Mouse (Mus musculus) lung, embryonic 16.5 days (tissue): Measurements from ENCODE around the gene Emilin3. TPM values are rescaled to one million over a fixed set of nuclear protein-coding genes. Genes with fewer than 3 reads are reported as not detected.
A peak's percentile ranks its signal among the peaks of the same experiment; 100 is the strongest.

Experiments
- ATAC-seq: fragments of 200-750 bp; cut with Nextera tagmentation; 2 replicates; pipeline ENCODE4 v1.8.0; 2017; ENCODE audit warnings: low read depth, mild to moderate bottlenecking, moderate library complexity
- H3K27ac ChIP-seq: fragments of 300-500 bp; sonication (generic); 2 replicates; pipeline ENCODE4 v1.5.1; 2014; ENCODE audit warnings: mild to moderate bottlenecking, control low read depth, low read length
- H3K27me3 ChIP-seq: fragments of 300-500 bp; sonication (generic); 2 replicates; pipeline ENCODE4 v1.6.1; 2014; ENCODE audit warnings: low read depth, low read length, mixed read lengths; ENCODE audit not compliant: control insufficient read depth, insufficient read depth
- H3K36me3 ChIP-seq: fragments of 300-500 bp; sonication (generic); 2 replicates; pipeline ENCODE4 v1.6.1; 2014; ENCODE audit warnings: low read length; ENCODE audit not compliant: control insufficient read depth, insufficient read depth
- H3K4me1 ChIP-seq: fragments of 300-500 bp; sonication (generic); replicated peaks from 2 replicates; pipeline ENCODE4 v1.6.1; 2014; ENCODE audit warnings: low read length, mixed read lengths; ENCODE audit not compliant: control insufficient read depth, insufficient read depth
- H3K4me2 ChIP-seq: fragments of 300-500 bp; sonication (generic); 2 replicates; pipeline ENCODE4 v1.6.1; 2014; ENCODE audit warnings: low read depth, low read length, control low read depth
- H3K4me3 ChIP-seq: fragments of 300-500 bp; sonication (generic); 2 replicates; pipeline ENCODE4 v1.5.1; 2014; ENCODE audit warnings: mild to moderate bottlenecking, low read length, control low read depth
- H3K9ac ChIP-seq: fragments of 300-500 bp; sonication (generic); 2 replicates; pipeline ENCODE4 v1.6.1; 2014; ENCODE audit warnings: low read length, control low read depth
- H3K9me3 ChIP-seq: fragments of 300-500 bp; sonication (generic); 2 replicates; pipeline ENCODE4 v1.6.1; 2016; ENCODE audit warnings: low read length; ENCODE audit not compliant: control insufficient read depth
- WGBS: fragments of 180-500 bp; shearing (Covaris S2); extraction: QIAGEN DNeasy Blood & Tissue Kit; methylation state at CpG from one replicate; pipeline ENCODE4 v1.1.7; 2014; 5-methylcytosine and 5-hydroxymethylcytosine counted together
- polyA plus RNA-seq: library from polyadenylated mRNA; unstranded; fragments of >200 nt; fragmentation: Nextera tagmentation; extraction: Ambion mirVana; gene quantifications from 2 replicates; pipeline ENCODE4 v1.2.1, GENCODE M21; 2015

Gene Emilin3
- polyA plus RNA-seq, 1 experiment from 2014 or later, result 8.2 TPM

GRCm38 (mm10) chr2:160884830-160885229, 27.3 kb downstream of the Emilin3 start:
- H3K27ac ChIP-seq, result no peak overlapping the region
- no peak overlapping the region for H3K4me2 ChIP-seq
- peaks cover 9% of the 10 kb centered on the region for H3K4me1 ChIP-seq
- H3K9ac ChIP-seq, result no peak overlapping the region
- H3K9me3 ChIP-seq, result no peaks in the 10 kb centered on the region
- ATAC-seq, result no peak
- H3K27me3 ChIP-seq, result no peaks in the 10 kb centered on the region
- 22% methylated on average over 2 of the region's 2 CpGs for WGBS
- H3K4me3 ChIP-seq, result no peak overlapping the region
- H3K36me3 ChIP-seq, result no peaks in the 10 kb centered on the region

GRCm38 (mm10) chr2:160883912-160884311, 28.2 kb downstream of the Emilin3 start:
- Histone ChIP-seq H3K36me3 (no peaks in the 10 kb centered on the region), H3K27me3 (no peaks in the 10 kb centered on the region), H3K9ac (no peak overlapping the region), H3K9me3 (no peaks in the 10 kb centered on the region), H3K4me2 (no peak overlapping the region), H3K4me3 (no peak overlapping the region), H3K4me1 (peaks cover 9% of the 10 kb centered on the region), H3K27ac (no peak overlapping the region)
- WGBS, result 46% methylated on average over 4 of the region's 4 CpGs
- no peak for ATAC-seq

- no peak for ATAC-seq
- no peaks in the 10 kb centered on the region for H3K36me3 ChIP-seq
- H3K4me2 ChIP-seq, result no peak overlapping the region
- H3K27ac ChIP-seq, result no peak overlapping the region
- H3K4me1 ChIP-seq, result peaks cover 3% of the 10 kb centered on the region
- no peaks in the 10 kb centered on the region for H3K27me3 ChIP-seq
- H3K9me3 ChIP-seq, result no peaks in the 10 kb centered on the region
- 67% methylated on average over 5 of the region's 5 CpGs for WGBS
- H3K9ac ChIP-seq, result no peak overlapping the region
- H3K4me3 ChIP-seq, result no peak overlapping the region
Observed at GRCm38 (mm10) chr2:160882436-160882835, 29.7 kb downstream of the Emilin3 start.

- H3K4me1 ChIP-seq, result peaks cover 3% of the 10 kb centered on the region
Observed at GRCm38 (mm10) chr2:160881462-160882101, 30.5 kb downstream of the Emilin3 start.

GRCm38 (mm10) chr2:160880453-160881195, 31.5 kb downstream of the Emilin3 start, which contains the start of gene Lpin3:
Gene Lpin3 (plus strand): TSS chr2:160880670.
- no peak within 1 kb of the TSS for H3K4me3 ChIP-seq
- no peaks in the 10 kb centered on the region for H3K36me3 ChIP-seq
- ATAC-seq, result peak; percentile 82
- no peak within 1 kb of the TSS for H3K9ac ChIP-seq
- H3K9me3 ChIP-seq, result no peaks in the 10 kb centered on the region
- no peak within 1 kb of the TSS for H3K4me2 ChIP-seq
- WGBS, result 41% methylated on average over 13 of the region's 13 CpGs
- H3K27ac ChIP-seq, result no peak within 1 kb of the TSS
- no peaks in the 10 kb centered on the region for H3K27me3 ChIP-seq
- peaks cover 3% of the 10 kb centered on the region for H3K4me1 ChIP-seq

More at GRCm38 (mm10) chr2:160881462-160882101, 30.5 kb downstream of the Emilin3 start:
- 48% methylated on average over 6 of the region's 6 CpGs for WGBS
- no peak overlapping the region for H3K9ac ChIP-seq
- no peak overlapping the region for H3K4me3 ChIP-seq
- H3K36me3 ChIP-seq, result no peaks in the 10 kb centered on the region
- no peaks in the 10 kb centered on the region for H3K27me3 ChIP-seq
- H3K4me2 ChIP-seq, result no peak overlapping the region
- no peak for ATAC-seq
- no peak overlapping the region for H3K27ac ChIP-seq
- no peaks in the 10 kb centered on the region for H3K9me3 ChIP-seq

GRCm38 (mm10) chr2:160876115-160876514, 36.0 kb downstream of the Emilin3 start:
- no peak for ATAC-seq
- Histone ChIP-seq H3K4me1 (peaks cover 9% of the 10 kb centered on the region), H3K4me3 (no peak overlapping the region), H3K27me3 (no peaks in the 10 kb centered on the region), H3K27ac (no peak overlapping the region), H3K9ac (no peak overlapping the region), H3K4me2 (no peak overlapping the region), H3K36me3 (no peaks in the 10 kb centered on the region), H3K9me3 (no peaks in the 10 kb centered on the region)
- WGBS, result 87% methylated on average over 4 of the region's 4 CpGs

- no peak overlapping the region for H3K27ac ChIP-seq
- H3K9ac ChIP-seq, result no peak overlapping the region
- no peaks in the 10 kb centered on the region for H3K9me3 ChIP-seq
- no peaks in the 10 kb centered on the region for H3K36me3 ChIP-seq
- 62% methylated on average over 5 of the region's 5 CpGs for WGBS
- H3K4me3 ChIP-seq, result no peak overlapping the region
- H3K27me3 ChIP-seq, result no peaks in the 10 kb centered on the region
- peaks cover 6% of the 10 kb centered on the region for H3K4me1 ChIP-seq
- no peak for ATAC-seq
- no peak overlapping the region for H3K4me2 ChIP-seq
Observed at GRCm38 (mm10) chr2:160874231-160874877, 37.8 kb downstream of the Emilin3 start.

GRCm38 (mm10) chr2:160872890-160873382, 39.2 kb downstream of the Emilin3 start, which contains the start of gene Zhx3:
Gene Zhx3 (minus strand): TSS chr2:160872998.
- under 1% methylated on average over 39 of the region's 48 CpGs for WGBS
- Histone ChIP-seq H3K27me3 (no peaks in the 10 kb centered on the region), H3K9ac (peak within 1 kb of the TSS; percentile 99), H3K4me1 (peaks cover 6% of the 10 kb centered on the region), H3K36me3 (no peaks in the 10 kb centered on the region), H3K27ac (peak within 1 kb of the TSS; percentile 99), H3K4me3 (peak within 1 kb of the TSS; percentile 96), H3K9me3 (no peaks in the 10 kb centered on the region), H3K4me2 (peak within 1 kb of the TSS; percentile 83)
- ATAC-seq, result peak; percentile 98

GRCm38 (mm10) chr2:160872395-160872794, 39.7 kb downstream of the Emilin3 start:
- Histone ChIP-seq H3K4me1 (peaks cover 6% of the 10 kb centered on the region), H3K9ac (peak overlapping the region; percentile 99), H3K4me3 (peak overlapping the region; percentile 96), H3K27ac (peak overlapping the region; percentile 99), H3K9me3 (no peaks in the 10 kb centered on the region), H3K36me3 (no peaks in the 10 kb centered on the region), H3K27me3 (no peaks in the 10 kb centered on the region), H3K4me2 (peak overlapping the region; percentile 83)
- under 1% methylated on average over 30 of the region's 47 CpGs for WGBS
- ATAC-seq, result peak; percentile 90
